Mouse (Mus musculus) midbrain, embryonic 12.5 days (tissue): ENCODE results near the gene Ahrr. TPM values are rescaled to one million over a fixed set of nuclear protein-coding genes. Genes with fewer than 3 reads are reported as not detected.

Experiments used
- ATAC-seq: fragments of 200-750 bp; cut with Nextera tagmentation; 2 replicates; pipeline ENCODE4 v1.8.0; 2017; ENCODE audit warnings: low read depth, moderate TSS enrichment, moderate library complexity; ENCODE audit not compliant: low FRiP score
- H3K27ac ChIP-seq: fragments of 300-500 bp; sonication (generic); replicated peaks from 2 replicates; pipeline ENCODE4 v1.5.1; 2016; ENCODE audit warnings: mild to moderate bottlenecking
- H3K27me3 ChIP-seq: fragments of 300-500 bp; sonication (generic); 2 replicates; pipeline ENCODE4 v1.6.1; 2016; ENCODE audit warnings: mild to moderate bottlenecking
- H3K36me3 ChIP-seq: fragments of 300-500 bp; sonication (generic); 2 replicates; pipeline ENCODE4 v1.6.1; 2016
- H3K4me1 ChIP-seq: fragments of 300-500 bp; sonication (generic); 2 replicates; pipeline ENCODE4 v1.6.1; 2016
- H3K4me2 ChIP-seq: fragments of 300-500 bp; sonication (generic); replicated peaks from 2 replicates; pipeline ENCODE4 v1.6.1; 2016; ENCODE audit warnings: mild to moderate bottlenecking, moderate library complexity
- H3K4me3 ChIP-seq: fragments of 300-500 bp; sonication (generic); 2 replicates; pipeline ENCODE4 v1.5.1; 2016; ENCODE audit warnings: mild to moderate bottlenecking
- H3K9ac ChIP-seq: fragments of 300-500 bp; sonication (generic); replicated peaks from 2 replicates; pipeline ENCODE4 v1.6.1; 2016; ENCODE audit warnings: mild to moderate bottlenecking, moderate library complexity
- H3K9me3 ChIP-seq: fragments of 300-500 bp; sonication (generic); 2 replicates; pipeline ENCODE4 v1.6.1; 2016; ENCODE audit warnings: mild to moderate bottlenecking
- WGBS: fragments of 180-500 bp; shearing (Covaris S2); methylation state at CpG from one replicate; pipeline ENCODE4 v1.1.7; 2016; 5-methylcytosine and 5-hydroxymethylcytosine counted together
- polyA plus RNA-seq: library from polyadenylated mRNA; unstranded; fragments of >200 nt; fragmentation: Nextera tagmentation; extraction: Ambion mirVana; gene quantifications from 2 replicates; pipeline ENCODE4 v1.2.1, GENCODE M21; 2016

The Ahrr gene
- polyA plus RNA-seq, 1 experiment from 2014 or later, result 1.7 TPM

GRCm38 (mm10) chr13:74300925-74301606 lies 8.9 kb upstream of the Ahrr start:
- Histone ChIP-seq H3K9ac (no peak overlapping the region), H3K27me3 (no peaks in the 10 kb centered on the region), H3K36me3 (peaks cover 32% of the 10 kb centered on the region), H3K4me1 (no peaks in the 10 kb centered on the region), H3K27ac (no peak overlapping the region), H3K9me3 (no peaks in the 10 kb centered on the region), H3K4me2 (no peak overlapping the region), H3K4me3 (no peak overlapping the region)
- ATAC-seq, result peak; percentile 73
- 47% methylated on average over 4 of the region's 4 CpGs for WGBS

DNA sequence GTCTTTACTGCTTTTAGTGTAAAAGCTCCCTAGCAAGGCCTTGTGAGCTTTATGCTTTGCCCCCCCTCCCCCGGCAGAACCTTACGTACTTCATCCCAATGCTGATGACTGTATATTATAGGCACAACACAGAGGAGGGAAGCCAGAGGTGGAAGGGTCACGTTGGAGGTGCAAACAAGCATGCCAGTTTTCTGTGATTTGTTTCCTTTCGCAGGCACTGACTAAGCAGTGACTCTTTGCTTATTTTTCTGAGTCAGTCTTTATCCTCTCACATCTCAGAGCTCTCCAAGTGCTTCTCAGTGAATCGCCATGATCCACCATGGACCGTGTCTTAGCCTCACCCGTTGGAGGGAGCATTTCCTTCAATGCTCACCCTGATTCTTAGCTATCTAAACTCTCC lies 4.2 kb upstream of the Ahrr start:
- no peak overlapping the region for H3K4me2 ChIP-seq
- H3K27ac ChIP-seq, result no peak overlapping the region
- H3K9ac ChIP-seq, result no peak overlapping the region
- H3K4me1 ChIP-seq, result peaks cover 4% of the 10 kb centered on the region; the same call in 1 of the 2 replicates
- peaks cover 17% of the 10 kb centered on the region for H3K27me3 ChIP-seq
- H3K36me3 ChIP-seq, result no peaks in the 10 kb centered on the region
- 84% methylated on average over 7 of the region's 7 CpGs for WGBS
- no peak overlapping the region for H3K4me3 ChIP-seq
- no peak for ATAC-seq
- H3K9me3 ChIP-seq, result no peaks in the 10 kb centered on the region

- no peak overlapping the region for H3K4me2 ChIP-seq
- ATAC-seq, result no peak
- H3K36me3 ChIP-seq, result no peaks in the 10 kb centered on the region
- H3K9me3 ChIP-seq, result no peaks in the 10 kb centered on the region
- H3K4me3 ChIP-seq, result no peak overlapping the region
- H3K27me3 ChIP-seq, result peaks cover 25% of the 10 kb centered on the region
- no peak overlapping the region for H3K27ac ChIP-seq
- 82% methylated on average over 5 of the region's 5 CpGs for WGBS
- H3K4me1 ChIP-seq, result peaks cover 4% of the 10 kb centered on the region; the same call in 1 of the 2 replicates
- no peak overlapping the region for H3K9ac ChIP-seq
Observed at GRCm38 (mm10) chr13:74289646-74290045, 2.5 kb downstream of the Ahrr start.

DNA sequence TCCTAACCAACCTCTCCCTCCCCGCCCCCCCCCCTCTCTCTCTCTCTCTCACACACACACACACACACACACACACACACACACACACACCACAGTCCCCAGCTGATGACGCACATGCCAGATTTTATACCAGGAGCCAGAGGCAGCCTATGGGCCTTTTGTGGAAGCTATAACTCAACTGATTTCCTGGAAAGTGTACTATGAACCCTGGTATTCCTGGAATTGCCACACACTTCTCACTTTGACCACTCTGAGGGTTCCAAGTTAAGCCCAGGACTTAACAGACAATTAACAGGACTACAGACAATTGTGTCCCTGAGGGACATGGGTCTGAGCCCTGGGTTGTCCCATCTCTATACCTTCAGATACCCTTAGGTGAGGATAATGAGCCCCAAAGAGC lies 9.8 kb downstream of the Ahrr start:
- Histone ChIP-seq H3K4me2 (no peak overlapping the region), H3K4me1 (no peaks in the 10 kb centered on the region), H3K9me3 (no peaks in the 10 kb centered on the region), H3K27me3 (no peaks in the 10 kb centered on the region), H3K9ac (no peak overlapping the region), H3K27ac (no peak overlapping the region), H3K4me3 (no peak overlapping the region), H3K36me3 (no peaks in the 10 kb centered on the region)
- 87% methylated on average over 1 of the region's 2 CpGs for WGBS
- no peak for ATAC-seq

GRCm38 (mm10) chr13:74275726-74276125 lies 16.4 kb downstream of the Ahrr start:
- Histone ChIP-seq H3K27me3 (0 out of 2 replicates have a peak, but pooled peaks cover 4% of the 10 kb centered on the region), H3K27ac (no peak overlapping the region), H3K36me3 (no peaks in the 10 kb centered on the region), H3K9ac (no peak overlapping the region), H3K4me3 (no peak overlapping the region), H3K4me1 (no peaks in the 10 kb centered on the region), H3K4me2 (no peak overlapping the region), H3K9me3 (no peaks in the 10 kb centered on the region)
- 81% methylated on average over 4 of the region's 4 CpGs for WGBS
- no peak for ATAC-seq

GRCm38 (mm10) chr13:74260231-74260992 lies 31.7 kb downstream of the Ahrr start:
- Histone ChIP-seq H3K36me3 (no peaks in the 10 kb centered on the region), H3K4me3 (peak overlapping the region; percentile 53), H3K27me3 (no peaks in the 10 kb centered on the region), H3K4me2 (peak overlapping the region; percentile 89), H3K4me1 (peaks cover 6% of the 10 kb centered on the region; the same call in 1 of the 2 replicates), H3K9ac (peak overlapping the region; percentile 72), H3K27ac (no peak overlapping the region), H3K9me3 (no peaks in the 10 kb centered on the region)
- ATAC-seq, result peak; percentile 91
- under 1% methylated on average over 10 of the region's 10 CpGs for WGBS

GRCm38 (mm10) chr13:74259460-74260230 lies 32.5 kb downstream of the Ahrr start:
- H3K4me3 ChIP-seq, result peak overlapping the region; percentile 53
- H3K9ac ChIP-seq, result peak overlapping the region; percentile 72
- peaks cover 6% of the 10 kb centered on the region; the same call in 1 of the 2 replicates for H3K4me1 ChIP-seq
- H3K27me3 ChIP-seq, result no peaks in the 10 kb centered on the region
- 3% methylated on average over 35 of the region's 35 CpGs for WGBS
- H3K36me3 ChIP-seq, result no peaks in the 10 kb centered on the region
- H3K4me2 ChIP-seq, result peak overlapping the region; percentile 89
- no peaks in the 10 kb centered on the region for H3K9me3 ChIP-seq
- ATAC-seq, result peak; percentile 84
- no peak overlapping the region for H3K27ac ChIP-seq

- Histone ChIP-seq H3K9ac (no peak overlapping the region), H3K36me3 (no peaks in the 10 kb centered on the region), H3K4me2 (no peak overlapping the region), H3K9me3 (no peaks in the 10 kb centered on the region), H3K4me1 (peaks cover 11% of the 10 kb centered on the region), H3K27ac (no peak overlapping the region), H3K27me3 (peaks cover 11% of the 10 kb centered on the region), H3K4me3 (no peak overlapping the region)
- ATAC-seq, result no peak
Observed at GRCm38 (mm10) chr13:74246494-74246893, 45.6 kb downstream of the Ahrr start.

- H3K27me3 ChIP-seq, result peaks cover 11% of the 10 kb centered on the region
- H3K27ac ChIP-seq, result 0 out of 2 replicates have a peak overlapping the region, but pooled peaks have one; percentile 10
- peak; percentile 73; the same call in 1 of the 2 replicates for ATAC-seq
- WGBS, result 52% methylated on average over 4 of the region's 4 CpGs
- no peak overlapping the region for H3K4me3 ChIP-seq
- H3K9ac ChIP-seq, result no peak overlapping the region
- H3K36me3 ChIP-seq, result no peaks in the 10 kb centered on the region
- peak overlapping the region; percentile 44 for H3K4me2 ChIP-seq
- H3K9me3 ChIP-seq, result no peaks in the 10 kb centered on the region
- H3K4me1 ChIP-seq, result peaks cover 11% of the 10 kb centered on the region
Observed at GRCm38 (mm10) chr13:74245899-74246231, 46.3 kb downstream of the Ahrr start.

DNA sequence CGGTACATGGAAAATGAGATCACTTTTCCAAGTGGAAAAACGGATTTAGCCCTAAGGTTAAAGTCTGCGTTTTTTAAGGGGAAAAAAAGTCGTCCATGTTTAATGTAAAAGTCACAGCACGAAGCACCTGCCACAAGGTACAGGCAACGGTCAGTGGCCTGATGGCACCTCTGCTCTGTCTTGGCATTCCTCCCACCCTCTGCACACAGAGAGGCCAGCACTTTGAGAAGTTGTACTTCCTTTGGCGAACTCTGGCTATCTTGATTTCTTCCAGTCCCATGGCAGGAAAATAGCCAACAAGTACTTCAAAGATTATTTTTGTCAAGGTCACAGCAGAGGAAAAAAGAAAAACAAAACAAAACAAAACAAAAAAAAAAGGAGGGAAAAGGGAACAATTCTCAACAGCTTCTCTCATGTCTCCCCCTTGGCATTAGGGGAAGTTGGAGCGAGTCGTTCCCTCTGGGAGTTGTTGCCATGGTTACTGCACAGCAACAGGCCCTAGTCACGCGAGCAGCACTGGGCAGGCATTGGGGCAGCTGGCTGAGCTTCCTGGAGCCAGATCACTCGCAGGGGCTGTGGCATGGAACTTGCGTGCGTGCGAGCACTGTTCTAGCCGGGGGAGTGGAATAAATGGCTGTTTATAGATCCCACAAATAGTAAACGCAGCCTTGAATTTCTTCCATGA lies 46.8 kb downstream of the Ahrr start:
- ATAC-seq, result peak; percentile 99
- peaks cover 11% of the 10 kb centered on the region for H3K27me3 ChIP-seq
- H3K4me1 ChIP-seq, result peaks cover 11% of the 10 kb centered on the region
- 26% methylated on average over 17 of the region's 17 CpGs for WGBS
- H3K9ac ChIP-seq, result no peak overlapping the region
- no peaks in the 10 kb centered on the region for H3K36me3 ChIP-seq
- H3K4me3 ChIP-seq, result no peak overlapping the region
- H3K27ac ChIP-seq, result 0 out of 2 replicates have a peak overlapping the region, but pooled peaks have one; percentile 10
- peak overlapping the region; percentile 44 for H3K4me2 ChIP-seq
- no peaks in the 10 kb centered on the region for H3K9me3 ChIP-seq

DNA sequence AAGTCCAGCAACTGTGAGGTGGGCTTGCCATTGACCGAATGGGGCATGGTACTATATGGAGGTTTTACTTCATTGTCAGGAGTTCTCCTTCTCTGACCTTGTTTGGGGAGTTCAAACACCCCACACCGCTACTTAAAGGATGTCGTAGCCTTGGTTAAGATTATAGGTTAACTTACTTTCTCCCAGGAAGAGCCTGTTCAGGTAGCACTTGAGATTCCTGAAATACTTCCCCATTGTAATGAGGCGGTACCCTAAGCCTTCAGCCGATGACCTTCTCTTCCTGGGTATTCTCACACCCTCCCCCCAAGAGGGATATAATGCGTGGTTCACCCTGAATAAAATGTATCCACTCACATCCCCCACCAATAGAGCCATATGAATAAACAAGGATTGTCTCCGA lies 54.6 kb downstream of the Ahrr start:
- Histone ChIP-seq H3K36me3 (no peaks in the 10 kb centered on the region), H3K9me3 (no peaks in the 10 kb centered on the region), H3K27ac (no peak overlapping the region), H3K4me1 (no peaks in the 10 kb centered on the region), H3K9ac (no peak overlapping the region), H3K4me3 (no peak overlapping the region), H3K27me3 (no peaks in the 10 kb centered on the region), H3K4me2 (no peak overlapping the region)
- whole genome bisulfite sequencing, result 79% methylated on average over 7 of the region's 7 CpGs
- no peak for ATAC-seq
